Mouse (Mus musculus) hindbrain, embryonic 10.5 days (tissue): ENCODE measurements around the gene Ppp1r11. TPM values are rescaled to one million over a fixed set of nuclear protein-coding genes. Genes with fewer than 3 reads are reported as not detected.

Source experiments
- DNase-seq: peaks from one replicate; pipeline ENCODE4 v3.0.0-alpha.2; 2017; ENCODE audit warnings: low spot score
- H3K27ac ChIP-seq: fragments of 300-500 bp; sonication (generic); 2 replicates; pipeline ENCODE4 v1.5.1; 2016; ENCODE audit warnings: mild to moderate bottlenecking, moderate library complexity
- H3K27me3 ChIP-seq: fragments of 300-500 bp; sonication (generic); 2 replicates; pipeline ENCODE4 v1.6.1; 2016; ENCODE audit warnings: mild to moderate bottlenecking; ENCODE audit not compliant: poor library complexity, insufficient read depth, severe bottlenecking
- H3K36me3 ChIP-seq: fragments of 300-500 bp; sonication (generic); 2 replicates; pipeline ENCODE4 v1.6.1; 2016; ENCODE audit warnings: mild to moderate bottlenecking, moderate library complexity
- H3K4me1 ChIP-seq: fragments of 300-500 bp; sonication (generic); replicated peaks from 2 replicates; pipeline ENCODE4 v1.6.1; 2016; ENCODE audit warnings: mild to moderate bottlenecking
- H3K4me3 ChIP-seq: fragments of 300-500 bp; sonication (generic); 2 replicates; pipeline ENCODE4 v1.5.1; 2016; ENCODE audit warnings: mild to moderate bottlenecking, moderate library complexity
- H3K9me3 ChIP-seq: fragments of 300-500 bp; sonication (generic); 2 replicates; pipeline ENCODE4 v1.6.1; 2016; ENCODE audit warnings: mild to moderate bottlenecking, moderate library complexity
- WGBS: fragments of 180-500 bp; shearing (Covaris S2); methylation state at CpG from one replicate; pipeline ENCODE4 v1.1.7; 2016; 5-methylcytosine and 5-hydroxymethylcytosine counted together
- polyA plus RNA-seq: library from polyadenylated mRNA; unstranded; fragments of >200 nt; fragmentation: Nextera tagmentation; extraction: Ambion mirVana; gene quantifications from 2 replicates; pipeline ENCODE4 v1.2.1, GENCODE M21; 2016

The Ppp1r11 gene
- polyA plus RNA-seq, 1 experiment from 2014 or later = 178 TPM

DNA sequence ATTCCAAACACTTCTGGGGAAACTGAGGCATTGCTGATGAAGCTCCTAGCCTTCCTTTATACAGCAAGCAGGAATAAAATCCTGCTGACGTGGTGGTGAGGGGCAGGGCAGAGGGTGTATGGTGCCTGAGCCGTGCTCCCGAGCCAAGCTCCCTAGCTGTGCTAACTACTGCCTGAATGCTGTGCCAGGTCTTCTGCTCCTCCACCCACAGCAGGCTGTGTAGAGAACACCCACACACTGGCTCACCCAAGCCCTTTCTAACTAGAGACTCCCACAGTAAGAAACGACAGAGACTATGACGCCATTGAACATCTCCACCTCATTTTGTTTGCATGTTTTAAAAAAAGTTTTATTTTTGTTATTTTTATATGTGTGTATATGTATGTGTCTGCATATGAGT is 51.5 kb downstream of the Ppp1r11 start:
- DNase-seq = no peak
- Histone ChIP-seq H3K36me3 (no peaks in the 10 kb centered on the region), H3K9me3 (no peaks in the 10 kb centered on the region), H3K27ac (no peak overlapping the region), H3K4me1 (no peaks in the 10 kb centered on the region), H3K27me3 (no peaks in the 10 kb centered on the region), H3K4me3 (no peak overlapping the region)
- 90% methylated on average over 5 of the region's 5 CpGs for WGBS

DNA sequence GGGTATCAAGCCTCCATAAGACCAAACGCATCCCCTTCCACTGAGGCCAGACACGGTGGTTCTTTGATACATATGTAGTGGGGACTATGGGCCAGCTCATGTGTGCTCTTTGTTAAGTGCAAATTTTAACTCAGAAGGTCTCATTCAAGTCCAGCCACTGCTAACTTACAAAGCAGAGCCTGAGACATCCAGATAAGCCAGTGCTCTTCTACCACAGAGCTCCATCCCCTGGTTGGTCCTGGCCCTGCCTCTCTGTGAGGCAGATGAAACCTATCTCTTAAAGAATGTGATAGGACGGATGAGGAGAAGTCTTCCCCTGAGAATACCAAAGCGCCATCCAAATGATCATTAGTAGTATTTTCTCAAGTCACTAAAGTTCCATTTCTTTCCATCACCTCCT is 52.2 kb downstream of the Ppp1r11 start:
- Histone ChIP-seq H3K4me3 (no peak overlapping the region), H3K27ac (no peak overlapping the region), H3K36me3 (no peaks in the 10 kb centered on the region), H3K27me3 (no peaks in the 10 kb centered on the region), H3K4me1 (no peaks in the 10 kb centered on the region), H3K9me3 (no peaks in the 10 kb centered on the region)
- 86% methylated on average over 4 of the region's 4 CpGs for WGBS
- DNase-seq = no peak

Other genes with a start within 250 kb of the Ppp1r11 start
- not detected in 2 replicates for gene H2-M10.5, start 178.8 kb downstream of the Ppp1r11 start, polyA plus RNA-seq
- gene H2-M10.6, start 139.6 kb downstream of the Ppp1r11 start, polyA plus RNA-seq = not detected in 2 replicates
- 47.2 and 48.2 TPM in 2 replicates for gene Trim26, start 114.6 kb downstream of the Ppp1r11 start, polyA plus RNA-seq
- 0.14 and 0.36 TPM in 2 replicates for gene Trim15, start 84.5 kb downstream of the Ppp1r11 start, polyA plus RNA-seq
- gene Trim10, start 82.2 kb downstream of the Ppp1r11 start, polyA plus RNA-seq = 6.7 and 7.3 TPM in 2 replicates
- gene Trim40, start 61.6 kb downstream of the Ppp1r11 start, polyA plus RNA-seq = not detected in 2 replicates
- not detected in 2 replicates for gene Trim31, start 53.6 kb downstream of the Ppp1r11 start, polyA plus RNA-seq
- 1.2 and 1.5 TPM in 2 replicates for gene Rnf39, start 8.8 kb downstream of the Ppp1r11 start, polyA plus RNA-seq
- 91.6 and 95.3 TPM in 2 replicates for gene Znrd1, start 6.8 kb upstream of the Ppp1r11 start, polyA plus RNA-seq
- 8.6 and 9.6 TPM in 2 replicates for gene Znrd1as, start 6.9 kb upstream of the Ppp1r11 start, polyA plus RNA-seq
- not detected in 2 replicates for gene 2410137M14Rik, start 29.5 kb upstream of the Ppp1r11 start, polyA plus RNA-seq
- 0.68 and 1.1 TPM in 2 replicates for gene H2-M5, start 37.8 kb upstream of the Ppp1r11 start, polyA plus RNA-seq
- 79.9 and 96.9 TPM in 2 replicates for gene Zfp57, start 49.4 kb upstream of the Ppp1r11 start, polyA plus RNA-seq
- 0.19 and 0.34 TPM in 2 replicates for gene Mog, start 71.7 kb upstream of the Ppp1r11 start, polyA plus RNA-seq
- gene Gabbr1, start 94.2 kb upstream of the Ppp1r11 start, polyA plus RNA-seq = 10.8 and 17.0 TPM in 2 replicates
- 0.08 TPM in 1 of 2 replicates, not detected in the other for gene Olfr90, start 136.8 kb upstream of the Ppp1r11 start, polyA plus RNA-seq
- gene Olfr91, start 146.5 kb upstream of the Ppp1r11 start, polyA plus RNA-seq = not detected in 2 replicates
- not detected in 2 replicates for gene Olfr92, start 168.3 kb upstream of the Ppp1r11 start, polyA plus RNA-seq
- not detected in 2 replicates for gene Olfr93, start 209.8 kb upstream of the Ppp1r11 start, polyA plus RNA-seq
- not detected in 2 replicates for gene Ubd, start 242.2 kb upstream of the Ppp1r11 start, polyA plus RNA-seq
- not detected in 2 replicates for gene Olfr94, start 249.3 kb upstream of the Ppp1r11 start, polyA plus RNA-seq